Mouse (Mus musculus) CH12.LX (cell line): ENCODE results near the gene Gm17581. TPM values are rescaled to one million over a fixed set of nuclear protein-coding genes. Genes with fewer than 3 reads are reported as not detected.

Experiments used
- DNase-seq: peaks from one replicate; pipeline ENCODE4 v3.0.0-alpha.2; 2013; ENCODE audit errors: extremely low read depth
- H3K27ac ChIP-seq: 2 replicates; pipeline ENCODE4 v1.5.1; 2012; ENCODE audit warnings: low read depth, mild to moderate bottlenecking, control low read depth, moderate library complexity; ENCODE audit not compliant: insufficient read depth
- H3K27me3 ChIP-seq: replicated peaks from 2 replicates; pipeline ENCODE3; 2012; ENCODE audit warnings: inconsistent platforms
- H3K36me3 ChIP-seq, 2 experiments: replicated peaks in 1 of 2; 2 replicates each; pipeline versions ENCODE3 to v1.6.1; 2012; ENCODE audit warnings: inconsistent platforms in 1 of 2, low read length in 1 of 2, mild to moderate bottlenecking in 1 of 2, mixed read lengths in 1 of 2, moderate library complexity in 1 of 2; ENCODE audit not compliant: control insufficient read depth in 1 of 2, insufficient read depth in 1 of 2
- H3K4me1 ChIP-seq, 2 experiments: 2 replicates each; pipeline ENCODE4 v1.6.1; 2012; ENCODE audit warnings: inconsistent platforms in 1 of 2, moderate library complexity in 1 of 2; ENCODE audit not compliant: insufficient read depth in 2 of 2, control insufficient read depth in 1 of 2
- H3K4me2 ChIP-seq: 2 replicates; pipeline ENCODE4 v1.6.1; 2012; ENCODE audit warnings: low read depth, mild to moderate bottlenecking, control low read depth; ENCODE audit not compliant: poor library complexity, insufficient read depth, severe bottlenecking
- H3K4me3 ChIP-seq, 3 experiments: fragments of 150-350 bp in 1 of 3; sonication (generic) in 1 of 3; replicated peaks in 1 of 3; 2 replicates each; pipeline versions ENCODE3 to v1.5.1; 2011 to 2012; ENCODE audit warnings: low read depth in 2 of 3, low read length in 2 of 3, mild to moderate bottlenecking in 2 of 3, moderate library complexity in 2 of 3, control low read depth in 1 of 3, improper control_type of control experiment in 1 of 3, inconsistent platforms in 1 of 3, mixed read lengths in 1 of 3; ENCODE audit not compliant: poor library complexity in 1 of 3
- H3K79me2 ChIP-seq: replicated peaks from 2 replicates; pipeline ENCODE4 v1.6.1; 2012; ENCODE audit warnings: mild to moderate bottlenecking, moderate library complexity; ENCODE audit not compliant: control insufficient read depth, poor library complexity, insufficient read depth, severe bottlenecking; ENCODE audit errors: extremely low read depth
- H3K9ac ChIP-seq: 2 replicates; pipeline ENCODE4 v1.6.1; 2012; ENCODE audit warnings: low read depth, mild to moderate bottlenecking, control low read depth, moderate library complexity; ENCODE audit not compliant: insufficient read depth
- H3K9me3 ChIP-seq: replicated peaks from 2 replicates; pipeline ENCODE3; 2012; ENCODE audit warnings: low read length, inconsistent platforms, mixed read lengths
- CHD1 ChIP-seq: IDR thresholded peaks from 2 replicates; pipeline ENCODE4 v1.6.1; 2012; ENCODE audit warnings: low read depth, low read length, improper control_type of control experiment, inconsistent platforms
- ELF1 ChIP-seq: IDR thresholded peaks from 2 replicates; pipeline ENCODE4 v1.6.1; 2014; ENCODE audit warnings: low read depth, mild to moderate bottlenecking, inconsistent platforms, low read length, improper control_type of control experiment
- EP300 ChIP-seq: IDR thresholded peaks from 2 replicates; pipeline ENCODE4 v1.6.1; 2011; ENCODE audit warnings: low read length, improper control_type of control experiment
- ETS1 ChIP-seq: conservative IDR thresholded peaks from 2 replicates; pipeline ENCODE4 v1.6.1; 2012; ENCODE audit warnings: low read depth, mild to moderate bottlenecking, inconsistent platforms, low read length, improper control_type of control experiment, moderate library complexity
- GABPA ChIP-seq: IDR thresholded peaks from 2 replicates; pipeline ENCODE4 v1.6.1; 2012; ENCODE audit warnings: low read depth, low read length, improper control_type of control experiment, inconsistent platforms; ENCODE audit not compliant: insufficient replicate concordance
- MAFK ChIP-seq: IDR thresholded peaks from 2 replicates; pipeline ENCODE4 v1.6.1; 2011; ENCODE audit warnings: low read length, improper control_type of control experiment; ENCODE audit not compliant: insufficient replicate concordance
- MAX ChIP-seq: IDR thresholded peaks from 2 replicates; pipeline ENCODE4 v1.6.1; 2011; ENCODE audit warnings: low read length, improper control_type of control experiment
- MEF2A ChIP-seq: IDR thresholded peaks from 2 replicates; pipeline ENCODE4 v1.6.1; 2014; ENCODE audit warnings: low read depth, mild to moderate bottlenecking, inconsistent platforms, low read length, improper control_type of control experiment, borderline replicate concordance
- POLR2A ChIP-seq: IDR thresholded peaks from 2 replicates; pipeline ENCODE4 v1.6.1; 2011; ENCODE audit warnings: low read depth, mild to moderate bottlenecking, improper control_type of control experiment, low read length
- RAD21 ChIP-seq: IDR thresholded peaks from 2 replicates; pipeline ENCODE4 v1.6.1; 2011; ENCODE audit warnings: low read depth, mild to moderate bottlenecking, low read length, improper control_type of control experiment, moderate library complexity
- RCOR1 ChIP-seq: conservative IDR thresholded peaks from 2 replicates; pipeline ENCODE4 v1.6.1; 2012; ENCODE audit warnings: low read depth, mild to moderate bottlenecking, inconsistent platforms, low read length, improper control_type of control experiment
- SMC3 ChIP-seq: IDR thresholded peaks from 2 replicates; pipeline ENCODE4 v1.6.1; 2011; ENCODE audit warnings: low read depth, low read length, improper control_type of control experiment
- TBP ChIP-seq: conservative IDR thresholded peaks from 2 replicates; pipeline ENCODE4 v1.6.1; 2011; ENCODE audit warnings: low read depth, low read length, improper control_type of control experiment
- TCF12 ChIP-seq: IDR thresholded peaks from 2 replicates; pipeline ENCODE4 v1.6.1; 2014; ENCODE audit warnings: low read depth, mild to moderate bottlenecking, inconsistent platforms, low read length, improper control_type of control experiment
- USF1 ChIP-seq: IDR thresholded peaks from 2 replicates; pipeline ENCODE4 v1.6.1; 2014; ENCODE audit warnings: low read depth, mild to moderate bottlenecking, inconsistent platforms, low read length, improper control_type of control experiment
- ZKSCAN1 ChIP-seq: IDR thresholded peaks from 2 replicates; pipeline ENCODE4 v1.6.1; 2012; ENCODE audit warnings: low read depth, inconsistent platforms, low read length, improper control_type of control experiment, borderline replicate concordance
- ZMIZ1 ChIP-seq: IDR thresholded peaks from 2 replicates; pipeline ENCODE4 v1.6.1; 2012; ENCODE audit warnings: low read depth, mild to moderate bottlenecking, inconsistent platforms, low read length, improper control_type of control experiment
- ZNF384 ChIP-seq: IDR thresholded peaks from 2 replicates; pipeline ENCODE4 v1.6.1; 2012; ENCODE audit warnings: low read depth, low read length, improper control_type of control experiment, inconsistent platforms
- dilution Hi-C: fragments of 300-500 bp; cut with MboI; formaldehyde crosslinking; loops from 2 replicates; pipeline ENCODE4 v1.14.3; 2020; ENCODE audit warnings: low sequenced_read_pairs; ENCODE audit not compliant: extremely low pct_unique_long_range_greater_than_20kb, extremely low pct_ligation_motif_present
- in situ Hi-C: fragments of 300-500 bp; cut with MboI; formaldehyde crosslinking; loops from 3 replicates; pipeline ENCODE4 v1.14.3; 2019; ENCODE audit warnings: low sequenced_read_pairs, low pct_ligation_motif_present, low pct_unique_long_range_greater_than_20kb, mixed read lengths
- polyA plus RNA-seq: library from polyadenylated mRNA; unstranded; fragments of >175 nt; gene quantifications from 2 replicates; pipeline ENCODE4 v1.2.1, GENCODE M21; 2012; ENCODE audit warnings: low read depth; ENCODE audit not compliant: insufficient read length
- total RNA-seq, 2 experiments: library from RNA; depleted of rRNA; stranded (reverse); fragments of 300-350 nt in 1 of 2; fragments of >200 nt in 1 of 2; gene quantifications; 2 replicates each; pipeline ENCODE4 v1.2.3; 2012 to 2014

Gene Gm17581
- total and polyA plus RNA-seq, 3 experiments = not detected

DNA sequence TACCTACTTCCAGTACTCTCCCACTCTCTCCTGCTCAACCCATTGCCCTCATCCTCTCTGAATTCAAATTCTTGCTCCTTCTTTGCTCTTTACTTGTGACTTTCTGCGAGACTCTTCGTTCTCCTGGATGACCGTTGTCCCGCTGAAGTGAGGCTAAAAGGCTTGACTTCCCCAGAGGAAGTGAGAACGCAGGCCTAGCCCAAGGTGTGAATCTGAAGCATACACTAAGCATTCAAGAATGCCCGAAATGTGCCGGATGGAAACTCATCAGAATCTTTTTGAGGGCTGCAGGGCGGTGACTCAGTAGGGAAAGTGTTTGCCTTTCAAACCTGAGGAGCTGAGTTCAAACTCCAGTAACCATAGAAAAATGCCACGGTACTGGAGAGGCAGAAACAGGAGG is 7.7 kb upstream of the Gm17581 start:
- H3K27me3 ChIP-seq = no peaks in the 10 kb centered on the region
- TF ChIP-seq POLR2A (no peak), ETS1 (no peak)
- H3K36me3 ChIP-seq = no peaks in the 10 kb centered on the region
- dilution Hi-C loops = no loop called here
- no peak overlapping the region for H3K27ac ChIP-seq
- peaks cover 0 to 4% of the 10 kb centered on the region in 2 experiments; a peak in 2 of 4 replicates for H3K4me1 ChIP-seq
- H3K79me2 ChIP-seq = no peaks in the 10 kb centered on the region
- DNase-seq = no peak
- in situ Hi-C loops = no loop called here
- H3K4me3 ChIP-seq = no peak overlapping the region
- H3K4me2 ChIP-seq = no peak overlapping the region
- H3K9me3 ChIP-seq = no peaks in the 10 kb centered on the region
- H3K9ac ChIP-seq = no peak overlapping the region

DNA sequence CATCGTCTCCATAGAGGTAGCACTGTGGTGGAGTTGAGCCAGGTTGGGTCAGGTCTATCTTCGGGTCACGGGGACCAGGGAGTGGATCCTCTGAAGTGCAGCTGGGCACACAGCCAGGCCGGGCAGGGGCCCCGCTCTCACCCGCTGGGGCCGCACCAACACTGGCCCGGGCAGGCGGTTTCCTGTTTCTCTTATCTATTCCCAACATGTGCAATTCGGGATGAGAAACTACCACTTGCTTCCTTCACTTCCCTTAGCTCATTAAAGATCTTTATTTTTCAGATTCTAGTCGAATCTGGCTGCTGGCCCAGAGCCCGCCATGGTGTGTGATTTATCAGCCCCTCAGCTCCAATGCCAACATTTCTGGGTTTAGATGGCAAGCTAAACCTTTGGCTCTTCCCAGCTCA is 7.3 kb upstream of the Gm17581 start:
- in situ Hi-C loops (no loop called here), dilution Hi-C loops (no loop called here)
- no peak overlapping the region for H3K4me3 ChIP-seq
- H3K36me3 ChIP-seq = no peaks in the 10 kb centered on the region
- no peak for DNase-seq
- no peaks in the 10 kb centered on the region for H3K27me3 ChIP-seq
- H3K4me2 ChIP-seq = no peak overlapping the region
- peaks cover 0 to 4% of the 10 kb centered on the region in 2 experiments; a peak in 2 of 4 replicates for H3K4me1 ChIP-seq
- no peak overlapping the region for H3K9ac ChIP-seq
- no peak overlapping the region for H3K27ac ChIP-seq
- H3K9me3 ChIP-seq = no peaks in the 10 kb centered on the region
- TF ChIP-seq TCF12 (no peak), TBP (no peak), ELF1 (no peak), SMC3 (no peak), EP300 (no peak), RCOR1 (no peak), MEF2A (no peak), RAD21 (no peak), CHD1 (no peak), ZKSCAN1 (no peak), GABPA (no peak), USF1 (no peak), MAX (no peak), MAFK (no peak), ZMIZ1 (no peak), ZNF384 (no peak)
- H3K79me2 ChIP-seq = no peaks in the 10 kb centered on the region
